Mouse (Mus musculus): ENCODE data around the gene Sept5.

Sept5 gene

GRCm38 (mm10) chr16:18629390-18630231, at the start of gene Sept5:
TSS of gene Sept5 (minus strand) at chr16:18629954.
- peak; percentile 72 for DNase-seq

- no peak for DNase-seq
These were observed 49.4 kb upstream of the Sept5 start for GRCm38 (mm10) chr16:18679112-18679511.

- peak; percentile 81 for DNase-seq
These were observed 48.3 kb upstream of the Sept5 start for GRCm38 (mm10) chr16:18677746-18678679.

- DNase-seq: no peak
These were observed 43.3 kb upstream of the Sept5 start for GRCm38 (mm10) chr16:18673005-18673404.

- DNase-seq: no peak
These were observed 42.3 kb upstream of the Sept5 start for GRCm38 (mm10) chr16:18672027-18672426.

DNA sequence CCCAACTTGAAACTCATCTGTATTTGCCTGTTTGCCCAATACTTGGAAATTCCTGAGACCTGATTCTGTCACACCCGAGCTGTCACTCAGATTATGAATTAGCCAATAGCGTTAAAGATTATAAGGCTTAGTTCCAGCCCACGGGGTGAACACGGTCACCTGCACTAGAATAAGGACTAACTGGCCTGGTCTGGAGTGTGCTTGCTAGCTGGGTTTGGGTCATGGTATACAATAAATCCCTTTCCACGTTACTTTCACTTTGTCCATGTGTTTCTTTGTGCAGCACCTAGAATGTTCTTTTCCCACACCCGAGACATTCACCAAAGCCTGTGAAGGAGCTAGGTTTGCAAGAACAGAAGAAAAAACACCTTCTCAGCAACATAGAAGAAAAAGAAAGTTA, 40.2 kb upstream of the Sept5 start:
- DNase-seq: no peak

- DNase-seq: no peak
These were observed 28.8 kb upstream of the Sept5 start for GRCm38 (mm10) chr16:18658597-18658996.

GRCm38 (mm10) chr16:18655372-18656098, 25.8 kb upstream of the Sept5 start:
- no peak for DNase-seq

- DNase-seq: no peak
These were observed 23.8 kb upstream of the Sept5 start for GRCm38 (mm10) chr16:18653290-18654160.

GRCm38 (mm10) chr16:18649126-18649525, 19.4 kb upstream of the Sept5 start:
- no peak for DNase-seq

DNA sequence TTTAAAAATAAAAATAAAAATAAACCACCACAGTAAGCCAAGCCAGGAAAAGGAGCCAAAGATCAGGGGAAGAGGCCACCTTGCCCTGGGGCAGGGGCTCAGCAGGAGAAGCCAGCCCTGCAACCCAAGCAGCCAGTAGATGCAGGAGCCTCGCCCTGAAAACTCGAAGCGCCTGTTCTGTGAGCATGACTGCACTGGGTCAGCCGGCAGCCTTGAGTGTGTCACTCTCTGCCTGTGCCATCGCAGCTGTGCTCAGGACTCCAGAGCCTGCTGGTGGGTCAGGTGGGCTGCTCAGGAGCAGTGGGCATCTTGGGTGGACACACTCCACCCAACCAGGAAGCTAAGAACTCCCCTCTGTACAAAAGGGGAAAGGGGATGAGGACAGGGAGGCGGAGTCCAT, 15.6 kb upstream of the Sept5 start:
- DNase-seq: no peak

DNA sequence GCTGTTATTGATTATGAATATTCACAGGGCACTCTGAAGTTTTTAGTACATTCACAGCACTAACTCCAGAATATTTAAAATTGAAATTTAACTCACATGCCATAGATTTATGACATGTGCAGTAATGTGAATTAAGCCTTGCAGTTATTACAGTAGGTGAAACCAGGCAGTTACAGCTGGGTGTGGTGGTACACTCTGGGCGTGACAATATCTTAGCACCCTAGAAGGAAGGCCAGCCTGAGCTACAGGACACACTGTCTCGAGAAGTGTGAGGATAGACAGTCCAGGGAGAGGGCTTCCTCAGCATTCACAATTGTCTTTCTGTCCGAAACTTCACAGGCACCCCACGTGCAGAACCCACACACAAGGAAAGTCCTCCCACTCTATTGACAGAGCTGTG, 14.7 kb upstream of the Sept5 start:
- DNase-seq: no peak

- no peak for DNase-seq
These were observed 13.7 kb upstream of the Sept5 start for GRCm38 (mm10) chr16:18643406-18643998.

DNA sequence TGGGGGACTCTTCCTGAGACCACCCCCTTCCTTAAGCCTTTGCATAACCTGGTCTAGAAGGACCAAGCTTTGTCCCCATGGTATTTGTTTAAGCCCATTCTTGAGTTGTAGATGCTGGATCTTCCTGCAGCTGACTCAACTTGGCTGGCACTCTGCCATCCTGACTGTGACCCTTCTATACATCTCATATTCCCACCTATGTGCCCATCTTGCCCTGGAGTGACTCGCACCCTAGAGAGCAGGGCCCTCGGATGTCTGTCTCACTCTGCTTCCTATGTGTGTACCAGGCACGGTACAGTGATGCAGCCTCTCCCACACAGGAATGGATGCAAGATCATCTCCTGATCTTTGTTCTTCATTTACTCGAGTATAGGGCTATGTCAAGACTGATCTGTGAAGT, 13.1 kb upstream of the Sept5 start:
- no peak for DNase-seq

DNA sequence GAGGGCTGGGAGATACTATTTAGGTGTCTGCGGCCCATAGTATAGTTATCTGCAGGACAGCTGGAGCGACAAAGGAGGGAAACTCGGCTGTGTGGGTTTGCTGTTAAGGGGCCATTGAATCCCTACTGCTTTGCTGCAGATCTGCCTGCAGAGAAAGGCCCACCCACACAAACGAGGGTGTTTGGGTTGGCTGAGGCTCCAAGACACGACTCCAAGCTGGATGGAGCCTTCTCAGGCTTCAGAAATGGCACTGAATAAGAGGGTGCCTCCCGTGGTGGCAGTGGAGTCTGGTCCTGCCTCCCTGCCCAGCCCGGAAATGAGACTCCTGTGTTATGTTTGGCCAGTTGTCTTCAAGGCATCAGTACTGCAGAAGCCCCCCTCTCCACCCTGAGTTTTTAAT, 12.5 kb upstream of the Sept5 start:
- no peak for DNase-seq

- no peak for DNase-seq
These were observed 9.7 kb upstream of the Sept5 start for GRCm38 (mm10) chr16:18639382-18639929.

DNA sequence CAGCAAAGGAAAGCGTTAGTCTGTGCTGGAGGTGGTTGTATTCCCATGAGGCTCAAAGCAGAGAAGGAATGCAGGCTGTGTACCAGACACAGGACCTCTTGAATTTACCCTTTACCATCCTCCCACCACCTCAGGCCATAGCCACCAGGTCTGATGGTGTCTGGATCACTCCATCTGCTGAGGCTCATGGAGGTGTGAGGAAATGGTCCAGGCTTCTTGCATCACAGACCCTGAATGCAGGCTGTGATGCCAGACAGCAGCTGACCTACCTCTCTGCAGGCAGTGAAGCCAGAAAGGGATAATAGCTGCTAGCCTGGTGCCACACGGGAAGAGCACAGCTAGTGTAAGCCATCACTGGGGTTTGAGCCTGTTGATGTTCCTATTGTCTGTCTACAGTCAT, 8.6 kb upstream of the Sept5 start:
- DNase-seq: no peak

- no peak for DNase-seq
These were observed 7.0 kb upstream of the Sept5 start for GRCm38 (mm10) chr16:18636804-18637203.

DNA sequence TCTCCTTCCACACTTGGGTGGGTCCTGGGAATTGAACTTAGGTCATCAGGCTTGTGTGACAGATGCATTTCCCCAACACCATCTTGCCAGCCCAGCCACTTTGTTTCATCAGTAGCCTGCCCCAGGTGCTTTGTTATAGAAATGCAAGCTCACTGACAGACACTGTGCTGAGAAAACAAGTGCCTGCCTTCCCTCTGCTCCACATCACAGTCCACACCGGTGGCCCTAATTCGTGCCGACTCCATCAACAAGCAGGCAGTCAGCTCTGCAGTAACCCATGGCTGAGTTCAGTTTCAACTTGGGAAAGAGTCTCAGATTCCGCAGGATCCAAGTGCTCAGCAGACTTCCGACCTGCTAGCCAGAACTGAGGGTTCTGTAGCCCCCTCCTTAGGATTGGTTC, 6.6 kb upstream of the Sept5 start:
- no peak for DNase-seq

DNA sequence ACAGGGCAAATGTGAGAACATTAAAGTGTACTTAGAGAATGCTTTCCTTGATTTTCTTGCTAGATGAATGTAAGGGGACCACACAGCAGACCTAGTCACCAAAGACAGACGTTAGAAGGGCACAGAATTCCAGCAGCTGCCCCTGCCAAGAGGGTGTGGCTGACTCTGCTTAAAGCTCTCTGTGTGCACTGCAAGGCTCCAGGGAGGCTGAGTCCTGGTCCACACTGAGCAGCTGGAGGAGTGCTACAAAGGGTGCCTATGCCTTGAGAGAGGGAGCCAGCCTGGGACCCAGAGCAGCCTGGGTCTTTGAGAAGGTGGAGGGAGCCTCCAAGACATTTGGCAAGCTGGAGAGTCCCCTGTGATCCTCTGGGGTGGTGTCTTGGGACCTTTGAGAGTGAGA, 3.6 kb upstream of the Sept5 start:
- no peak for DNase-seq

DNA sequence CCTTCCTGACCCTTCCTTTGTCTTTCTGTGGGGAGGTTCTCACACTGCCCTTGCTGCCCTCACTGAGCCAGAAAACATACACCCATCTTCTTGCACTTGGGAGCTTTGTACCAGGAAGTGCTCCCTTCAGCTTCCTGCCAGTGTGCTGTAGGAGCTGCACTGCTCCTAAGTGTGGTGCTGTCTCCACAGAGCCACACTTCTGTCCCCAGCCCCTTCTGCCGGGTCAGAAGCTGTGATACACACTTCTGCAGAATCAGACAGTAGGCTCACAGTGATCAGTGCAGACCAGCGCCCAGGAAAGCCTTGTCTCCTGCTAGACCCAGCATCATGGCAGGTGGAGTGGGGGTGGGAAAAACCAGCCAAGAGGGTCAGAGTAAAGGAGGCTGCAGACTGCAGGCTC, 3.1 kb upstream of the Sept5 start:
- DNase-seq: no peak
